8 mouse cellular contexts compared by ENCODE assay signal in genomic region chr1:151948065-151948464, GRCm38 (mm10).
A peak's percentile ranks its signal among the peaks of the same experiment; 100 is the strongest.
DNase-seq lines count a peak whose midpoint lies in the region; ATAC-seq and TF ChIP-seq lines count a peak whose summit lies in the region.
"Had no signal": no experiment of that assay in that cellular context is flagged by ENCODE, and none has a peak within 500 bp of the region (broad histone marks: within the 10 kb centered on the region; RNA-seq: fewer than 3 reads in every experiment).

No protein-coding gene starts in this region.

- H3K9ac ChIP-seq in embryonic facial prominence, embryonic 14.5 days (ENCODE audit: low read depth, low read length): no peak overlapping the region
- no peak overlapping the region for H3K9ac ChIP-seq in heart, embryonic 16.5 days (ENCODE audit: low read length)
- H3K9ac ChIP-seq in forebrain, embryonic 14.5 days (ENCODE audit: low read length): no peak overlapping the region

- DNase-seq in layer of hippocampus, adult 2 months (ENCODE audit: low spot score in 2 of 2): no peak
- DNase-seq in layer of hippocampus, postnatal 14 days (ENCODE audit: low spot score in 2 of 2): no peak
- DNase-seq in embryonic facial prominence, embryonic 14.5 days (ENCODE audit: low spot score): no peak
- no peak for DNase-seq in adrenal gland, adult 2 months
- no peak for DNase-seq in forebrain, embryonic 14.5 days (ENCODE audit: low spot score)

- peaks cover 8% of the 10 kb centered on the region for H3K4me1 ChIP-seq in embryonic facial prominence, embryonic 14.5 days (ENCODE audit: control insufficient read depth, insufficient read depth, low read length)
- H3K4me1 ChIP-seq in heart, embryonic 16.5 days (ENCODE audit: control insufficient read depth, insufficient read depth, low read length): peaks cover 41% of the 10 kb centered on the region
- H3K4me1 ChIP-seq in forebrain, embryonic 14.5 days (ENCODE audit: control insufficient read depth, insufficient read depth, low read length): peaks cover 32% of the 10 kb centered on the region

- H3K27ac ChIP-seq in layer of hippocampus, adult 2 months: peak overlapping the region; percentile 33
- no peak overlapping the region for H3K27ac ChIP-seq in embryonic facial prominence, embryonic 14.5 days (replicated peaks; ENCODE audit: low read depth, low read length)
- H3K27ac ChIP-seq in heart, embryonic 16.5 days (ENCODE audit: low read length): no peak overlapping the region
- no peak overlapping the region for H3K27ac ChIP-seq in forebrain, embryonic 14.5 days (ENCODE audit: low read depth, low read length)

- WGBS in embryonic facial prominence, embryonic 14.5 days: 49% methylated on average over 3 of the region's 3 CpGs
- 64% methylated on average over 3 of the region's 3 CpGs for WGBS in heart, embryonic 16.5 days
- WGBS in forebrain, embryonic 14.5 days: 84% methylated on average over 3 of the region's 3 CpGs

- no peaks in the 10 kb centered on the region for H3K36me3 ChIP-seq in embryonic facial prominence, embryonic 14.5 days (ENCODE audit: control insufficient read depth, insufficient read depth, low read length)
- no peaks in the 10 kb centered on the region for H3K36me3 ChIP-seq in heart, embryonic 16.5 days (ENCODE audit: control insufficient read depth, insufficient read depth)
- no peaks in the 10 kb centered on the region for H3K36me3 ChIP-seq in forebrain, embryonic 14.5 days (ENCODE audit: control insufficient read depth, insufficient read depth, low read length)

- peak overlapping the region; percentile 29; the same call in 1 of the 2 replicates for H3K4me3 ChIP-seq in layer of hippocampus, adult 2 months
- H3K4me3 ChIP-seq in embryonic facial prominence, embryonic 14.5 days (ENCODE audit: low read depth, low read length): no peak overlapping the region
- H3K4me3 ChIP-seq in heart, embryonic 16.5 days (ENCODE audit: low read length): no peak overlapping the region
- H3K4me3 ChIP-seq in forebrain, embryonic 14.5 days (ENCODE audit: low read depth, low read length): no peak overlapping the region

- no peaks in the 10 kb centered on the region for H3K27me3 ChIP-seq in embryonic facial prominence, embryonic 14.5 days (replicated peaks; ENCODE audit: control insufficient read depth, insufficient read depth, low read length)
- no peaks in the 10 kb centered on the region for H3K27me3 ChIP-seq in heart, embryonic 16.5 days (ENCODE audit: control insufficient read depth, insufficient read depth, low read length)
- no peaks in the 10 kb centered on the region for H3K27me3 ChIP-seq in forebrain, embryonic 14.5 days (replicated peaks; ENCODE audit: control insufficient read depth, insufficient read depth, low read length)

- TF ChIP-seq CTCF in layer of hippocampus, adult 2 months (conservative IDR thresholded peaks at IDR 0.05): no peak

- no peak for ATAC-seq in embryonic facial prominence, embryonic 14.5 days (ENCODE audit: low read depth)
- no peak for ATAC-seq in heart, embryonic 16.5 days (replicated peaks; ENCODE audit: extremely low read depth, insufficient read depth, low FRiP score)
- 0 out of 2 replicates have a peak, but pooled peaks have one; percentile 47 for ATAC-seq in monocyte, adult 5-6 weeks (replicated peaks; ENCODE audit: insufficient number of reproducible peaks, low FRiP score, low TSS enrichment, poor library complexity, severe bottlenecking)
- ATAC-seq in forebrain, embryonic 14.5 days: no peak
- ATAC-seq: forebrain, embryonic 16.5 days had no signal

- peak overlapping the region; percentile 15; the same call in 1 of the 2 replicates for H3K4me2 ChIP-seq in embryonic facial prominence, embryonic 14.5 days (ENCODE audit: low read depth, low read length)
- peak overlapping the region; percentile 55; the same call in 1 of the 2 replicates for H3K4me2 ChIP-seq in heart, embryonic 16.5 days (ENCODE audit: low read depth, low read length)
- no peak overlapping the region for H3K4me2 ChIP-seq in forebrain, embryonic 14.5 days (ENCODE audit: low read length)

- H3K9me3 ChIP-seq in embryonic facial prominence, embryonic 14.5 days (ENCODE audit: control insufficient read depth, low read length): no peaks in the 10 kb centered on the region
- H3K9me3 ChIP-seq in heart, embryonic 16.5 days (replicated peaks; ENCODE audit: control insufficient read depth, low read length): no peaks in the 10 kb centered on the region
- H3K9me3 ChIP-seq in forebrain, embryonic 14.5 days (replicated peaks; ENCODE audit: control insufficient read depth, low read length): no peaks in the 10 kb centered on the region
